In genomic region chr10:81580441-81581070, GRCm38 (mm10) we compare ENCODE assay signal across 8 mouse cellular contexts. TPM values are rescaled to one million over a fixed set of nuclear protein-coding genes. Genes with fewer than 3 reads are reported as not detected.
DNase-seq lines count a peak whose midpoint lies in the region; ATAC-seq and TF ChIP-seq lines count a peak whose summit lies in the region.

No protein-coding gene starts in this region.

- TF ChIP-seq CTCF in lung, postnatal 0 days (IDR thresholded peaks at IDR 0.05): peak; percentile 64

- peaks cover 50% of the 10 kb centered on the region for H3K4me1 ChIP-seq in forebrain, embryonic 10.5 days
- H3K4me1 ChIP-seq in forebrain, embryonic 11.5 days (replicated peaks; ENCODE audit: control insufficient read depth, insufficient read depth, low read length): peaks cover 9% of the 10 kb centered on the region
- peaks cover 5% of the 10 kb centered on the region; the same call in 1 of the 2 replicates for H3K4me1 ChIP-seq in lung, postnatal 0 days (ENCODE audit: insufficient read depth, low read depth, low read length)
- peaks cover 47% of the 10 kb centered on the region for H3K4me1 ChIP-seq in limb, embryonic 12.5 days (replicated peaks)

- no peak for TF ChIP-seq EP300 in lung, postnatal 0 days (IDR thresholded peaks at IDR 0.05)

- 0 out of 2 replicates have a peak overlapping the region, but pooled peaks have one; percentile 1 for H3K27ac ChIP-seq in forebrain, embryonic 10.5 days
- no peak overlapping the region for H3K27ac ChIP-seq in forebrain, embryonic 11.5 days (ENCODE audit: low read depth, low read length)
- H3K27ac ChIP-seq in lung, postnatal 0 days (ENCODE audit: low read length): no peak overlapping the region
- no peak overlapping the region for H3K27ac ChIP-seq in limb, embryonic 12.5 days

- no peak for DNase-seq in forebrain, embryonic 10.5 days (ENCODE audit: extremely low spot score, low spot score)
- no peak for DNase-seq in forebrain, embryonic 11.5 days (ENCODE audit: low spot score)
- no peak for DNase-seq in lung, postnatal 0 days (ENCODE audit: low spot score)
- no peak for DNase-seq in lung, postnatal 36 days
- peak; percentile 59 for DNase-seq in splenic B cell, adult 2 months (ENCODE audit: low read depth, low spot score)
- DNase-seq in cerebellum, adult 9-10 months: no peak
- DNase-seq in ovary, adult 18-20 months (ENCODE audit: low spot score): no peak

- ATAC-seq in forebrain, embryonic 11.5 days (replicated peaks; ENCODE audit: low FRiP score): no peak
- peak; percentile 18; the same call in 1 of the 2 replicates for ATAC-seq in lung, postnatal 0 days
- no peak for ATAC-seq in limb, embryonic 12.5 days (ENCODE audit: insufficient number of reproducible peaks, insufficient read depth, low FRiP score, low TSS enrichment, low read depth)

- H3K9me3 ChIP-seq in forebrain, embryonic 10.5 days: no peaks in the 10 kb centered on the region
- no peaks in the 10 kb centered on the region for H3K9me3 ChIP-seq in forebrain, embryonic 11.5 days (ENCODE audit: control insufficient read depth, low read length)
- H3K9me3 ChIP-seq in lung, postnatal 0 days (ENCODE audit: low read length): no peaks in the 10 kb centered on the region
- no peaks in the 10 kb centered on the region; the same call in 1 of the 2 replicates for H3K9me3 ChIP-seq in limb, embryonic 12.5 days

- H3K36me3 ChIP-seq in forebrain, embryonic 10.5 days (replicated peaks): no peaks in the 10 kb centered on the region
- H3K36me3 ChIP-seq in forebrain, embryonic 11.5 days (ENCODE audit: control insufficient read depth, insufficient read depth, low read length): no peaks in the 10 kb centered on the region
- H3K36me3 ChIP-seq in lung, postnatal 0 days (ENCODE audit: insufficient read depth, low read length): no peaks in the 10 kb centered on the region
- peaks cover 41% of the 10 kb centered on the region for H3K36me3 ChIP-seq in limb, embryonic 12.5 days
- H3K36me3 ChIP-seq in splenic B cell, adult 2 months (ENCODE audit: control insufficient read depth, insufficient read depth, low read length, poor library complexity, severe bottlenecking): no peaks in the 10 kb centered on the region

- no peak overlapping the region for H3K4me2 ChIP-seq in forebrain, embryonic 11.5 days (ENCODE audit: low read depth, low read length, severe bottlenecking)
- H3K4me2 ChIP-seq in lung, postnatal 0 days (replicated peaks; ENCODE audit: low read depth, low read length): no peak overlapping the region
- peak overlapping the region; percentile 18; the same call in 1 of the 2 replicates for H3K4me2 ChIP-seq in limb, embryonic 12.5 days

- peaks cover 100% of the 10 kb centered on the region for H3K27me3 ChIP-seq in forebrain, embryonic 10.5 days (ENCODE audit: poor library complexity, severe bottlenecking)
- peaks cover 27% of the 10 kb centered on the region for H3K27me3 ChIP-seq in forebrain, embryonic 11.5 days (ENCODE audit: control insufficient read depth, insufficient read depth, low read length)
- H3K27me3 ChIP-seq in lung, postnatal 0 days (replicated peaks; ENCODE audit: insufficient read depth, low read length): no peaks in the 10 kb centered on the region; the same call in 1 of the 2 replicates
- H3K27me3 ChIP-seq in limb, embryonic 12.5 days: peaks cover 61% of the 10 kb centered on the region
- no peaks in the 10 kb centered on the region for H3K27me3 ChIP-seq in splenic B cell, adult 2 months (ENCODE audit: control insufficient read depth, insufficient read depth, low read length, poor library complexity, severe bottlenecking)

- H3K9ac ChIP-seq in forebrain, embryonic 11.5 days (ENCODE audit: low read length): no peak overlapping the region
- H3K9ac ChIP-seq in lung, postnatal 0 days (replicated peaks; ENCODE audit: low read depth): no peak overlapping the region
- no peak overlapping the region for H3K9ac ChIP-seq in limb, embryonic 12.5 days (replicated peaks)

- no peak overlapping the region for H3K4me3 ChIP-seq in forebrain, embryonic 10.5 days
- no peak overlapping the region for H3K4me3 ChIP-seq in forebrain, embryonic 11.5 days (ENCODE audit: low read depth, low read length)
- no peak overlapping the region for H3K4me3 ChIP-seq in lung, postnatal 0 days (ENCODE audit: low read depth, low read length)
- no peak overlapping the region for H3K4me3 ChIP-seq in limb, embryonic 12.5 days (replicated peaks)

- WGBS in forebrain, embryonic 10.5 days: 57% methylated on average over 25 of the region's 25 CpGs
- WGBS in forebrain, embryonic 11.5 days: 63% methylated on average over 25 of the region's 25 CpGs
- 42% methylated on average over 22 of the region's 25 CpGs for WGBS in lung, postnatal 0 days
- WGBS in limb, embryonic 12.5 days: 48% methylated on average over 25 of the region's 25 CpGs

RNA-seq across cellular contexts. Expression of gene Tle2, which starts 6.2 kb away (rescaled TPM):
- 4.1 and 4.3 TPM in 2 replicates for polyA plus RNA-seq in forebrain, embryonic 10.5 days (2016; fragmentation: Nextera tagmentation; extraction: Ambion mirVana)
- 7.2 and 8.1 TPM in 2 replicates for polyA plus RNA-seq in forebrain, embryonic 11.5 days (2014; fragmentation: Nextera tagmentation; extraction: Ambion mirVana)
- polyA plus RNA-seq in lung, postnatal 0 days (2015; fragmentation: Nextera tagmentation; extraction: Ambion mirVana): 29.9 and 37.0 TPM in 2 replicates
- polyA plus RNA-seq in limb, embryonic 12.5 days (2016; fragmentation: Nextera tagmentation; extraction: Ambion mirVana): 39.4 and 45.6 TPM in 2 replicates

RNA-seq across cellular contexts. Expression of gene Tle6, which starts 20.3 kb away (rescaled TPM):
- 2.8 and 3.1 TPM in 2 replicates for polyA plus RNA-seq in forebrain, embryonic 10.5 days (2016; fragmentation: Nextera tagmentation; extraction: Ambion mirVana)
- polyA plus RNA-seq in forebrain, embryonic 11.5 days (2014; fragmentation: Nextera tagmentation; extraction: Ambion mirVana): 3.9 and 7.7 TPM in 2 replicates
- polyA plus RNA-seq in lung, postnatal 0 days (2015; fragmentation: Nextera tagmentation; extraction: Ambion mirVana): 12.8 and 18.5 TPM in 2 replicates
- 15.2 TPM in 2 replicates for polyA plus RNA-seq in limb, embryonic 12.5 days (2016; fragmentation: Nextera tagmentation; extraction: Ambion mirVana)

RNA-seq across cellular contexts. Expression of gene Aes, which starts 21.3 kb away (rescaled TPM):
- polyA plus RNA-seq in forebrain, embryonic 10.5 days (2016; fragmentation: Nextera tagmentation; extraction: Ambion mirVana): 276 and 283 TPM in 2 replicates
- 324 and 355 TPM in 2 replicates for polyA plus RNA-seq in forebrain, embryonic 11.5 days (2014; fragmentation: Nextera tagmentation; extraction: Ambion mirVana)
- 467 and 473 TPM in 2 replicates for polyA plus RNA-seq in lung, postnatal 0 days (2015; fragmentation: Nextera tagmentation; extraction: Ambion mirVana)
- 453 and 478 TPM in 2 replicates for polyA plus RNA-seq in limb, embryonic 12.5 days (2016; fragmentation: Nextera tagmentation; extraction: Ambion mirVana)

RNA-seq across cellular contexts. Expression of gene BC025920, which starts 25.5 kb away (rescaled TPM):
- 1.6 and 2.1 TPM in 2 replicates for polyA plus RNA-seq in forebrain, embryonic 10.5 days (2016; fragmentation: Nextera tagmentation; extraction: Ambion mirVana)
- polyA plus RNA-seq in forebrain, embryonic 11.5 days (2014; fragmentation: Nextera tagmentation; extraction: Ambion mirVana): 1.6 and 2.1 TPM in 2 replicates
- polyA plus RNA-seq in lung, postnatal 0 days (2015; fragmentation: Nextera tagmentation; extraction: Ambion mirVana): 0.07 and 0.29 TPM in 2 replicates
- polyA plus RNA-seq in limb, embryonic 12.5 days (2016; fragmentation: Nextera tagmentation; extraction: Ambion mirVana): 2.0 and 2.2 TPM in 2 replicates

RNA-seq across cellular contexts. Expression of gene Gna11, which starts 35.6 kb away (rescaled TPM):
- polyA plus RNA-seq in forebrain, embryonic 10.5 days (2016; fragmentation: Nextera tagmentation; extraction: Ambion mirVana): 73.4 and 77.2 TPM in 2 replicates
- polyA plus RNA-seq in forebrain, embryonic 11.5 days (2014; fragmentation: Nextera tagmentation; extraction: Ambion mirVana): 77.1 and 84.5 TPM in 2 replicates
- 62.5 and 63.2 TPM in 2 replicates for polyA plus RNA-seq in lung, postnatal 0 days (2015; fragmentation: Nextera tagmentation; extraction: Ambion mirVana)
- 82.9 and 86.1 TPM in 2 replicates for polyA plus RNA-seq in limb, embryonic 12.5 days (2016; fragmentation: Nextera tagmentation; extraction: Ambion mirVana)
